Mouse (Mus musculus): ENCODE measurements around the gene Mrpl11. TPM values are rescaled to one million over a fixed set of nuclear protein-coding genes. Genes with fewer than 3 reads are reported as not detected.

The Mrpl11 gene
- polyA plus RNA-seq, 1 experiment from 2014 or later: 110 TPM

GRCm38 (mm10) chr19:5016221-5016742 is 54.3 kb downstream of the Mrpl11 start:
- H3K9ac ChIP-seq (ENCODE audit: low read length): peak overlapping the region; percentile 58
- WGBS: 11% methylated on average over 10 of the region's 10 CpGs

More at GRCm38 (mm10) chr19:5016221-5016742, 54.3 kb downstream of the Mrpl11 start:
- no peaks in the 10 kb centered on the region for H3K36me3 ChIP-seq (ENCODE audit: control insufficient read depth, insufficient read depth, low read length)
- H3K9me3 ChIP-seq (ENCODE audit: control insufficient read depth, low read length): no peaks in the 10 kb centered on the region
- peak overlapping the region; percentile 92 to 94 for H3K27ac ChIP-seq (replicated peaks in 1 of 2; ENCODE audit: control insufficient read depth in 1 of 2, insufficient read depth in 1 of 2, low read depth in 2 of 2, low read length in 2 of 2)
- ATAC-seq (ENCODE audit: insufficient number of reproducible peaks, insufficient read depth, low FRiP score, low read depth): peak; percentile 77
- H3K27me3 ChIP-seq (ENCODE audit: control insufficient read depth, insufficient read depth, low read length): no peaks in the 10 kb centered on the region
- peak overlapping the region; percentile 55 for H3K4me2 ChIP-seq (ENCODE audit: low read length)
- peak overlapping the region in 1 of 2 experiments; percentile 10; a peak in 1 of 4 replicates for H3K4me3 ChIP-seq (ENCODE audit: control insufficient read depth in 1 of 2, insufficient read depth in 1 of 2, low read depth in 1 of 2, low read length in 2 of 2)
- H3K4me1 ChIP-seq (ENCODE audit: control insufficient read depth in 2 of 2, insufficient read depth in 2 of 2, low read length in 2 of 2): peaks cover 14 to 18% of the 10 kb centered on the region in 2 experiments

Other genes with a start within 250 kb of the Mrpl11 start
- 34.1 and 35.2 TPM in 2 replicates for gene Rbm4b, start 205.7 kb upstream of the Mrpl11 start, polyA plus RNA-seq (2014; fragmentation: Nextera tagmentation; extraction: Ambion mirVana)
- gene Rbm4, start 168.2 kb upstream of the Mrpl11 start, polyA plus RNA-seq (2014; fragmentation: Nextera tagmentation; extraction: Ambion mirVana): 55.9 and 63.1 TPM in 2 replicates
- gene Gm21992, start 150.5 kb upstream of the Mrpl11 start, polyA plus RNA-seq (2014; fragmentation: Nextera tagmentation; extraction: Ambion mirVana): 20.9 and 24.4 TPM in 2 replicates
- gene Rbm14, start 150.5 kb upstream of the Mrpl11 start, polyA plus RNA-seq (2014; fragmentation: Nextera tagmentation; extraction: Ambion mirVana): 41.5 and 42.6 TPM in 2 replicates
- gene Ccs, start 122.8 kb upstream of the Mrpl11 start, polyA plus RNA-seq (2014; fragmentation: Nextera tagmentation; extraction: Ambion mirVana): 38.8 and 39.0 TPM in 2 replicates
- not detected in 2 replicates for gene Ccdc87, start 122.8 kb upstream of the Mrpl11 start, polyA plus RNA-seq (2014; fragmentation: Nextera tagmentation; extraction: Ambion mirVana)
- gene Ctsf, start 107.0 kb upstream of the Mrpl11 start, polyA plus RNA-seq (2014; fragmentation: Nextera tagmentation; extraction: Ambion mirVana): 36.9 and 39.2 TPM in 2 replicates
- gene Actn3, start 84.2 kb upstream of the Mrpl11 start, polyA plus RNA-seq (2014; fragmentation: Nextera tagmentation; extraction: Ambion mirVana): 1.5 and 2.0 TPM in 2 replicates
- 7.2 and 8.2 TPM in 2 replicates for gene Zdhhc24, start 83.5 kb upstream of the Mrpl11 start, polyA plus RNA-seq (2014; fragmentation: Nextera tagmentation; extraction: Ambion mirVana)
- 1.5 and 2.4 TPM in 2 replicates for gene Bbs1, start 55.5 kb upstream of the Mrpl11 start, polyA plus RNA-seq (2014; fragmentation: Nextera tagmentation; extraction: Ambion mirVana)
- gene Dpp3, start 33.9 kb upstream of the Mrpl11 start, polyA plus RNA-seq (2014; fragmentation: Nextera tagmentation; extraction: Ambion mirVana): 60.8 and 71.8 TPM in 2 replicates
- 0.51 and 0.81 TPM in 2 replicates for gene Peli3, start 19.0 kb upstream of the Mrpl11 start, polyA plus RNA-seq (2014; fragmentation: Nextera tagmentation; extraction: Ambion mirVana)
- 0.18 TPM in 1 of 2 replicates, not detected in the other for gene Npas4, start 28.2 kb downstream of the Mrpl11 start, polyA plus RNA-seq (2014; fragmentation: Nextera tagmentation; extraction: Ambion mirVana)
- 10.2 and 10.9 TPM in 2 replicates for gene Slc29a2, start 61.7 kb downstream of the Mrpl11 start, polyA plus RNA-seq (2014; fragmentation: Nextera tagmentation; extraction: Ambion mirVana)
- 49.9 and 53.1 TPM in 2 replicates for gene B4gat1, start 76.7 kb downstream of the Mrpl11 start, polyA plus RNA-seq (2014; fragmentation: Nextera tagmentation; extraction: Ambion mirVana)
- 1.3 and 1.4 TPM in 2 replicates for gene AC124502.3, start 76.7 kb downstream of the Mrpl11 start, polyA plus RNA-seq (2014; fragmentation: Nextera tagmentation; extraction: Ambion mirVana)
- 27.5 and 31.2 TPM in 2 replicates for gene Brms1, start 79.2 kb downstream of the Mrpl11 start, polyA plus RNA-seq (2014; fragmentation: Nextera tagmentation; extraction: Ambion mirVana)
- gene Rin1, start 88.3 kb downstream of the Mrpl11 start, polyA plus RNA-seq (2014; fragmentation: Nextera tagmentation; extraction: Ambion mirVana): 1.9 and 2.7 TPM in 2 replicates
- 15.3 and 16.8 TPM in 2 replicates for gene Cd248, start 105.9 kb downstream of the Mrpl11 start, polyA plus RNA-seq (2014; fragmentation: Nextera tagmentation; extraction: Ambion mirVana)
- 3.7 and 3.9 TPM in 2 replicates for gene Tmem151a, start 123.4 kb downstream of the Mrpl11 start, polyA plus RNA-seq (2014; fragmentation: Nextera tagmentation; extraction: Ambion mirVana)
- gene Yif1a, start 126.4 kb downstream of the Mrpl11 start, polyA plus RNA-seq (2014; fragmentation: Nextera tagmentation; extraction: Ambion mirVana): 112 and 122 TPM in 2 replicates
- gene Cnih2, start 136.4 kb downstream of the Mrpl11 start, polyA plus RNA-seq (2014; fragmentation: Nextera tagmentation; extraction: Ambion mirVana): 4.4 and 5.4 TPM in 2 replicates
- 223 and 231 TPM in 2 replicates for gene Rab1b, start 144.9 kb downstream of the Mrpl11 start, polyA plus RNA-seq (2014; fragmentation: Nextera tagmentation; extraction: Ambion mirVana)
- 16.5 and 20.7 TPM in 2 replicates for gene Klc2, start 156.4 kb downstream of the Mrpl11 start, polyA plus RNA-seq (2014; fragmentation: Nextera tagmentation; extraction: Ambion mirVana)